Mouse (Mus musculus): ENCODE data around the gene Fgf9.

DNA sequence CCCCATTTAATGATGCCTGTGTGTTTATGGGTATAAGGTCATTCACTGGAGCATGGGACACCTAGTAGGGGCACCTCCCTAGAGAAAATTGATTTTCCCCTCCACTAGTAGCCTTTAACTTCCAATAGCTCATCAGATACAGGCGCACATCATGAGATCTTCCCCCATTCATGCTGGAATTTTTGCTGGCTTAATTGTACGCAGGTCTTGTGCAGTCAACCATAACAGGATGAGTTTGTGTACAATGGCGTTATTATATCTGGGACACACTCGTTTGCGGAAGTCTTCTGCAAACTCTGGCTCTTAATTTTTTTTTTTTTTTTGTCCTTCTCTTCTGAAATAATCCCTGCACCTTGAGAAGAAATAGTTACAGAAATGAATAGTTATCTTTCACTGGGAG is 19.7 kb upstream of the Fgf9 start:
- TF ChIP-seq CTCF (conservative IDR thresholded peaks at IDR 0.05; ENCODE audit: low read length) (no peak), POU5F1 (IDR thresholded peaks at IDR 0.05; ENCODE audit: borderline replicate concordance, low read length) (no peak)
